Comparison of ENCODE assay signal across 8 mouse cellular contexts in genomic region chr17:72836158-72837115, GRCm38 (mm10). TPM values are rescaled to one million over a fixed set of nuclear protein-coding genes. Genes with fewer than 3 reads are reported as not detected.
DNase-seq lines count a peak whose midpoint lies in the region; ATAC-seq and TF ChIP-seq lines count a peak whose summit lies in the region.

Ypel5 (plus strand) TSS chr17:72836453.

- H3K27ac ChIP-seq in embryonic facial prominence, embryonic 14.5 days (replicated peaks; ENCODE audit: low read depth, low read length): peak within 1 kb of the TSS; percentile 98
- H3K27ac ChIP-seq in heart, adult 2 months: peak within 1 kb of the TSS; percentile 100
- peak within 1 kb of the TSS; percentile 96 for H3K27ac ChIP-seq in limb, embryonic 13.5 days
- H3K27ac ChIP-seq in midbrain, embryonic 16.5 days (ENCODE audit: low read length): peak within 1 kb of the TSS; percentile 99

- no peaks in the 10 kb centered on the region for H3K27me3 ChIP-seq in embryonic facial prominence, embryonic 14.5 days (replicated peaks; ENCODE audit: control insufficient read depth, insufficient read depth, low read length)
- H3K27me3 ChIP-seq in heart, adult 2 months (ENCODE audit: control insufficient read depth, insufficient read depth, low read length): no peaks in the 10 kb centered on the region
- no peaks in the 10 kb centered on the region for H3K27me3 ChIP-seq in limb, embryonic 13.5 days
- H3K27me3 ChIP-seq in midbrain, embryonic 16.5 days (ENCODE audit: control insufficient read depth, insufficient read depth, low read depth, low read length): no peaks in the 10 kb centered on the region

- peak; percentile 99 for DNase-seq in 3T3-L1 (ENCODE audit: low read depth, low spot score)
- peak; percentile 97 to 98 for DNase-seq in adrenal gland, postnatal 4 days (ENCODE audit: low spot score in 2 of 2)
- DNase-seq in embryonic facial prominence, embryonic 14.5 days (ENCODE audit: low spot score): peak; percentile 100
- peak; percentile 98 to 99 for DNase-seq in heart, adult 2 months
- peak; percentile 99 to 100 for DNase-seq in kidney, adult 8-10 months
- DNase-seq in spleen, postnatal 10 days (ENCODE audit: low spot score in 2 of 2): peak; percentile 97 to 98

- no peaks in the 10 kb centered on the region for H3K9me3 ChIP-seq in embryonic facial prominence, embryonic 14.5 days (ENCODE audit: control insufficient read depth, low read length)
- H3K9me3 ChIP-seq in limb, embryonic 13.5 days: no peaks in the 10 kb centered on the region
- no peaks in the 10 kb centered on the region for H3K9me3 ChIP-seq in midbrain, embryonic 16.5 days (replicated peaks; ENCODE audit: control insufficient read depth, low read length, poor library complexity, severe bottlenecking)

- TF ChIP-seq CTCF in heart, adult 2 months (IDR thresholded peaks at IDR 0.05): peak; percentile 69

- intact Hi-C loops in heart, adult 2 months (cut with DNase I): loop anchor here (2.0 to 10.0 kb wide), 3 partner anchors 82 to 1992 kb away; partner anchors contain the start of genes Lbh and Lclat1

- peaks cover 5% of the 10 kb centered on the region; the same call in 1 of the 2 replicates for H3K36me3 ChIP-seq in embryonic facial prominence, embryonic 14.5 days (ENCODE audit: control insufficient read depth, insufficient read depth, low read length)
- H3K36me3 ChIP-seq in heart, adult 2 months (ENCODE audit: control insufficient read depth, insufficient read depth, low read length): peaks cover 25% of the 10 kb centered on the region
- H3K36me3 ChIP-seq in limb, embryonic 13.5 days: no peaks in the 10 kb centered on the region; the same call in 1 of the 2 replicates
- H3K36me3 ChIP-seq in midbrain, embryonic 16.5 days (ENCODE audit: control insufficient read depth, insufficient read depth, low read length): no peaks in the 10 kb centered on the region

- peak; percentile 98 for ATAC-seq in embryonic facial prominence, embryonic 14.5 days (ENCODE audit: low read depth)
- peak; percentile 98 for ATAC-seq in limb, embryonic 13.5 days (ENCODE audit: low FRiP score, low read depth)
- peak; percentile 99 for ATAC-seq in midbrain, embryonic 16.5 days

- peaks cover 12% of the 10 kb centered on the region for H3K4me1 ChIP-seq in embryonic facial prominence, embryonic 14.5 days (ENCODE audit: control insufficient read depth, insufficient read depth, low read length)
- peaks cover 4% of the 10 kb centered on the region for H3K4me1 ChIP-seq in heart, adult 2 months (ENCODE audit: control insufficient read depth, insufficient read depth, low read length)
- H3K4me1 ChIP-seq in limb, embryonic 13.5 days: peaks cover 13% of the 10 kb centered on the region
- peaks cover 9% of the 10 kb centered on the region for H3K4me1 ChIP-seq in midbrain, embryonic 16.5 days (ENCODE audit: control insufficient read depth, insufficient read depth, low read length)

- TF ChIP-seq POLR2A in heart, adult 2 months (IDR thresholded peaks at IDR 0.05; ENCODE audit: insufficient read depth, low read depth, low read length): peak; percentile 84

- H3K79me2 ChIP-seq in heart, adult 2 months (replicated peaks; ENCODE audit: control insufficient read depth, insufficient read depth, low read length): no peaks in the 10 kb centered on the region

- peak within 1 kb of the TSS; percentile 88 for H3K9ac ChIP-seq in embryonic facial prominence, embryonic 14.5 days (ENCODE audit: low read depth, low read length)
- H3K9ac ChIP-seq in heart, adult 2 months (ENCODE audit: low read depth, low read length): peak within 1 kb of the TSS; percentile 100
- peak within 1 kb of the TSS; percentile 94 for H3K9ac ChIP-seq in limb, embryonic 13.5 days
- H3K9ac ChIP-seq in midbrain, embryonic 16.5 days (ENCODE audit: low read depth, low read length): peak within 1 kb of the TSS; percentile 98

- H3K4me3 ChIP-seq in embryonic facial prominence, embryonic 14.5 days (ENCODE audit: low read depth, low read length): peak within 1 kb of the TSS; percentile 97
- H3K4me3 ChIP-seq in heart, adult 2 months: peak within 1 kb of the TSS; percentile 100
- H3K4me3 ChIP-seq in limb, embryonic 13.5 days: peak within 1 kb of the TSS; percentile 85
- peak within 1 kb of the TSS; percentile 90 for H3K4me3 ChIP-seq in midbrain, embryonic 16.5 days (ENCODE audit: low read depth, low read length)

- H3K4me2 ChIP-seq in embryonic facial prominence, embryonic 14.5 days (ENCODE audit: low read depth, low read length): peak within 1 kb of the TSS; percentile 79
- peak within 1 kb of the TSS; percentile 68 for H3K4me2 ChIP-seq in limb, embryonic 13.5 days (replicated peaks)
- peak within 1 kb of the TSS; percentile 77 for H3K4me2 ChIP-seq in midbrain, embryonic 16.5 days (ENCODE audit: low read length)

- under 1% methylated on average over 54 of the region's 93 CpGs for WGBS in embryonic facial prominence, embryonic 14.5 days
- under 1% methylated on average over 73 of the region's 93 CpGs for WGBS in heart, adult 2 months
- 0% methylated on average over 59 of the region's 93 CpGs for WGBS in limb, embryonic 13.5 days
- WGBS in midbrain, embryonic 16.5 days: 0% methylated on average over 76 of the region's 93 CpGs

- TF ChIP-seq EP300 in heart, adult 2 months (IDR thresholded peaks at IDR 0.05; ENCODE audit: insufficient read depth, low read depth, low read length): peak; percentile 72

RNA-seq across cellular contexts. Expression of gene Ypel5, which starts in this region (rescaled TPM):
- 10 to 100 TPM; 67.6 to 68.1 TPM for total RNA-seq in adrenal gland, postnatal 4 days (2021)
- polyA plus RNA-seq in embryonic facial prominence, embryonic 14.5 days (2014; fragmentation: Nextera tagmentation; extraction: Ambion mirVana): 53.9 and 55.2 TPM in 2 replicates
- total RNA-seq in heart, adult 2 months (2021): 10 to 100 TPM; 35.6 to 36.4 TPM
- polyA plus RNA-seq in heart, adult 2 months (2012; rRNA removed): 26.6 and 30.8 TPM in 2 replicates
- 49.6 and 51.6 TPM in 2 replicates for polyA plus RNA-seq in limb, embryonic 13.5 days (2015; fragmentation: Nextera tagmentation; extraction: Ambion mirVana)
- polyA plus RNA-seq in midbrain, embryonic 16.5 days (2015; fragmentation: Nextera tagmentation; extraction: Ambion mirVana): 114 and 116 TPM in 2 replicates

Comparison
In these comparisons a context has a peak if more than half of its experiments do, and no peak if none do; other contexts are left out.
1. Peak in every context shown above with its lines: DNase-seq, ATAC-seq, H3K4me3 ChIP-seq and H3K27ac ChIP-seq.